Mouse (Mus musculus) thymus, adult 2 months (tissue): ENCODE measurements around the gene St8sia1. TPM values are rescaled to one million over a fixed set of nuclear protein-coding genes. Genes with fewer than 3 reads are reported as not detected.

Source experiments
- DNase-seq: peaks from one replicate; pipeline ENCODE4 v3.0.0; 2021
- H3K27ac ChIP-seq: fragments of 200-500 bp; 2 replicates; pipeline ENCODE4 v1.5.1; 2012; ENCODE audit warnings: low read length, control low read depth; ENCODE audit not compliant: control insufficient read depth, insufficient read depth
- H3K27me3 ChIP-seq: fragments of 200-500 bp; 2 replicates; pipeline ENCODE4 v1.6.1; 2012; ENCODE audit warnings: mild to moderate bottlenecking, low read length, moderate library complexity, mixed read lengths; ENCODE audit not compliant: control insufficient read depth, insufficient read depth
- H3K36me3 ChIP-seq: fragments of 200-500 bp; 2 replicates; pipeline ENCODE4 v1.6.1; 2012; ENCODE audit warnings: mild to moderate bottlenecking, low read length, moderate library complexity; ENCODE audit not compliant: control insufficient read depth, insufficient read depth
- H3K4me1 ChIP-seq: fragments of 200-500 bp; replicated peaks from 2 replicates; pipeline ENCODE4 v1.6.1; 2012; ENCODE audit warnings: low read length; ENCODE audit not compliant: control insufficient read depth, insufficient read depth
- H3K4me3 ChIP-seq: fragments of 200-500 bp; 2 replicates; pipeline ENCODE4 v1.5.1; 2012; ENCODE audit warnings: mild to moderate bottlenecking, low read length, control low read depth, moderate library complexity; ENCODE audit not compliant: control insufficient read depth, insufficient read depth
- CTCF ChIP-seq: fragments of 200-500 bp; IDR thresholded peaks from 2 replicates; pipeline ENCODE4 v1.5.1; 2012; ENCODE audit warnings: mild to moderate bottlenecking, control low read depth, low read length, moderate library complexity, borderline replicate concordance; ENCODE audit not compliant: control insufficient read depth, poor library complexity, insufficient read depth; ENCODE audit errors: extremely low read depth
- POLR2A ChIP-seq: fragments of 200-500 bp; IDR thresholded peaks from 2 replicates; pipeline ENCODE4 v1.6.1; 2012; ENCODE audit warnings: mild to moderate bottlenecking, low read length, control low read depth, moderate library complexity; ENCODE audit not compliant: control insufficient read depth, poor library complexity, insufficient read depth; ENCODE audit errors: extremely low read depth
- WGBS: fragments of 180-500 bp; shearing (Covaris S2); methylation state at CpG from one replicate; pipeline ENCODE4 v1.1.7; 2018; 5-methylcytosine and 5-hydroxymethylcytosine counted together
- polyA plus RNA-seq: library from polyadenylated mRNA; depleted of rRNA; stranded (reverse); fragments of >200 nt; gene quantifications from 2 replicates; pipeline ENCODE4 v1.2.3, GENCODE M21; 2012

The St8sia1 gene
- polyA plus RNA-seq, 1 experiment, result 22.6 TPM

DNA sequence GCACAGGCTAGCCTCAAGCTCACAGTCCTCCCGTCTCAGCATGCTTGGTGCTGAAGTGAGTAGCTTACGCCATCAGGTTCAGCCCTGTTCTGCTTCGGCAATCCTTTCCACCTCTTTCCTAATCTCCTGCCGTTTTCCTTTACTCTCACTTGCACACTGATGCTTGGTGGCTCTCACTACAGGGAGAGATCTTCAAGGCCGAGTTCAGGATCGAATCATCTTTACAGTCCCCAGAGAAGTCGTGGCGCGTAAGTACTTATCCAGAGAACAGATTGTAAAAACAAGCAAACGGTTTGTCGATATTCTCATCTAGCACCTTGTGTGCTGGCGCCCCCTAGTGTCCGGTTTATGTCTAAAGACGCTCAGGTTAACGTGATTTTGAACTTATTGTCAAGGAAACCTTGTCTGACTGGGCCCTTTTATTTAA is 149.7 kb downstream of the St8sia1 start:
- WGBS, result 13% methylated on average over 15 of the region's 15 CpGs
- Histone ChIP-seq H3K36me3 (no peaks in the 10 kb centered on the region), H3K27ac (no peak overlapping the region)

GRCm38 (mm10) chr6:142814011-142814410 is 150.2 kb downstream of the St8sia1 start:
- H3K27ac ChIP-seq, result no peak overlapping the region
- WGBS, result 90% methylated on average over 10 of the region's 10 CpGs

More for the DNA sequence above, 149.7 kb downstream of the St8sia1 start:
- TF ChIP-seq CTCF (no peak), POLR2A (no peak)
- Histone ChIP-seq H3K4me1 (no peaks in the 10 kb centered on the region; the same call in 1 of the 2 replicates), H3K27me3 (no peaks in the 10 kb centered on the region), H3K4me3 (no peak overlapping the region)
- peak; percentile 85 for DNase-seq

DNA sequence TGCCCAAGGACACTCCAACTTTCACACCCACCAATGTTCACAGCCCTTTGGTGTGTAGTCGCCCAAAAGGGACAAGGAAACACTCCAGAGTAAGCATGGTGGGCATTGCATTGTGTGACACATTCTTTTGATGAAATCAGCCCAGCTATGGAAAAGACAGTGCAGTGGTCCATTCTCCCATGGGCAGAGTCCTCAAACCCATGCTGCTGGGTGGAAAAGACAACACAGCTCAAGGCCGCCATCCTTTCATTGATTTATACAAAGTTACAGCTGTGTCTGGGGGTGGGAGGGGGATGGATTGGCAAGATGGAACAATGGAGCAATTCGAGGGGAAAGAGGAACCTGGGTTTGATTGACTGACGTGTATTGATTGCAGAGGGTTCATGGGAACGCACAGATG is 151.3 kb downstream of the St8sia1 start:
- Histone ChIP-seq H3K27me3 (no peaks in the 10 kb centered on the region), H3K36me3 (no peaks in the 10 kb centered on the region), H3K4me1 (peaks cover 2% of the 10 kb centered on the region; the same call in 1 of the 2 replicates), H3K4me3 (no peak overlapping the region), H3K27ac (no peak overlapping the region)
- 87% methylated on average over 5 of the region's 5 CpGs for WGBS
- TF ChIP-seq POLR2A (no peak), CTCF (no peak)
- DNase-seq, result no peak

More at GRCm38 (mm10) chr6:142814011-142814410, 150.2 kb downstream of the St8sia1 start:
- TF ChIP-seq CTCF, result no peak
- no peak for TF ChIP-seq POLR2A
- DNase-seq, result no peak
- Histone ChIP-seq H3K36me3 (no peaks in the 10 kb centered on the region), H3K4me1 (peaks cover 2% of the 10 kb centered on the region; the same call in 1 of the 2 replicates), H3K27me3 (no peaks in the 10 kb centered on the region), H3K4me3 (no peak overlapping the region)

DNA sequence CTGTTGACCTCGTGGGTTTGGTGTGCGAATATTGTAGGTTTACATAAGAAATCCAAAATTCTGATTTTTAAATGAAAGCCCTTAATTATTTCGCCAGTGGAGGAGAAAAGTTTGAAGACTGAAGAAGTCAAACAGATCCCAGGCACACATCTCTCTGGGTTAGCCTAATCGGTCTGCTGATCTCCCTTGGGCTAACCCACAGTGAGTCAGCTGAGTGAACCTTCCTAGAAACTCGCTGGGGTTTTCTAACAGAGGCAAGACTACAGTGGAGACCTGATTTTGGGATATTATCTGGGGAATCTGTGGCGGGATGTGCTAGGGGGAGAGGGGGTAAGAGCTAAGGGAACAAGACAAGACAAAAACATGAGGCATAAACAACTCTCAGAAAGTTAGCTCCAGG is 154.0 kb downstream of the St8sia1 start:
- 25% methylated on average over 6 of the region's 6 CpGs for WGBS
- no peaks in the 10 kb centered on the region for H3K36me3 ChIP-seq
- H3K27ac ChIP-seq, result no peak overlapping the region
- H3K4me3 ChIP-seq, result no peak overlapping the region
- H3K27me3 ChIP-seq, result no peaks in the 10 kb centered on the region
- no peak for DNase-seq
- TF ChIP-seq POLR2A, result no peak
- TF ChIP-seq CTCF, result no peak
- H3K4me1 ChIP-seq, result peaks cover 2% of the 10 kb centered on the region; the same call in 1 of the 2 replicates

GRCm38 (mm10) chr6:142809373-142810098 is 154.7 kb downstream of the St8sia1 start:
- H3K27ac ChIP-seq, result no peak overlapping the region
- DNase-seq, result no peak
- 39% methylated on average over 6 of the region's 6 CpGs for WGBS
- TF ChIP-seq CTCF (no peak), POLR2A (no peak)
- no peaks in the 10 kb centered on the region for H3K27me3 ChIP-seq
- H3K4me1 ChIP-seq, result peaks cover 2% of the 10 kb centered on the region; the same call in 1 of the 2 replicates
- no peak overlapping the region for H3K4me3 ChIP-seq
- H3K36me3 ChIP-seq, result no peaks in the 10 kb centered on the region

DNA sequence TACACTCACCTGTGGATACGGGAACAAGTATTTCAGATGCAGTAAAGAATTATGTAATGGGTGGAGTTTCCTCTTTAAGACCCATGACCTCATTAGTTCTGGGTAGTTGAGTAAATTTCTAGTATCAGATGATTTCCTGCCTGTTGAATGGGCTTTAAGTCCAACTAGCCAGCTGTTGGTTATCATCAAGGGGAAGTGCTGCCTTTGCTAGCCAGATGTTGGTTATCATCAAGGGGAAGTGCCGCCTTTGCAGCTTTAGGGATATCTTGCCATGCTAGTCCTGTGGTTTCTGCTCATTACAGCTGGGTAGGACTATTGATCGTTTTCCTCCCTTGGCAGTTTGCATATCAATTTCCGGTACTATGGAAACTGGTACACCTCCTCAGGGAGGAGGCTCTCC is 157.9 kb downstream of the St8sia1 start:
- TF ChIP-seq POLR2A (no peak), CTCF (no peak)
- no peak overlapping the region for H3K27ac ChIP-seq
- no peak overlapping the region for H3K4me3 ChIP-seq
- H3K4me1 ChIP-seq, result 0 out of 2 replicates have a peak, but pooled peaks cover 2% of the 10 kb centered on the region
- H3K36me3 ChIP-seq, result no peaks in the 10 kb centered on the region
- WGBS, result 56% methylated on average over 4 of the region's 4 CpGs
- no peaks in the 10 kb centered on the region for H3K27me3 ChIP-seq
- no peak for DNase-seq
